Mouse (Mus musculus) liver, embryonic 14.5 days (tissue): ENCODE measurements around the gene Errfi1.

Source experiments
- CTCF ChIP-seq: IDR thresholded peaks from 2 replicates; pipeline ENCODE4 v1.5.1; 2016; ENCODE audit warnings: antibody characterized with exemption, low read depth, control low read depth
- EP300 ChIP-seq: IDR thresholded peaks from 2 replicates; pipeline ENCODE4 v1.6.1; 2016; ENCODE audit warnings: antibody characterized with exemption, low read depth

- no peak for TF ChIP-seq EP300
- no peak for TF ChIP-seq CTCF
Observed at GRCm38 (mm10) chr4:150894718-150895501, 41.2 kb downstream of the Errfi1 start.
